In genomic region chr11:76571613-76571929, GRCm38 (mm10) we compare ENCODE assay signal across 7 mouse cellular contexts. TPM values are rescaled to one million over a fixed set of nuclear protein-coding genes. Genes with fewer than 3 reads are reported as not detected.
DNase-seq lines count a peak whose midpoint lies in the region; ATAC-seq and TF ChIP-seq lines count a peak whose summit lies in the region.

No protein-coding gene starts in this region.

- H3K9me3 ChIP-seq in lung, embryonic 15.5 days: no peaks in the 10 kb centered on the region
- no peaks in the 10 kb centered on the region for H3K9me3 ChIP-seq in forebrain, embryonic 11.5 days (ENCODE audit: control insufficient read depth, low read length)
- H3K9me3 ChIP-seq in intestine, postnatal 0 days (ENCODE audit: control insufficient read depth): no peaks in the 10 kb centered on the region
- H3K9me3 ChIP-seq in neural tube, embryonic 15.5 days (replicated peaks): no peaks in the 10 kb centered on the region

- 3% methylated on average over 9 of the region's 9 CpGs for WGBS in lung, embryonic 15.5 days
- 6% methylated on average over 9 of the region's 9 CpGs for WGBS in forebrain, embryonic 11.5 days
- WGBS in intestine, postnatal 0 days: 7% methylated on average over 9 of the region's 9 CpGs
- 7% methylated on average over 9 of the region's 9 CpGs for WGBS in neural tube, embryonic 15.5 days

- no peaks in the 10 kb centered on the region for H3K36me3 ChIP-seq in lung, embryonic 15.5 days
- no peaks in the 10 kb centered on the region for H3K36me3 ChIP-seq in forebrain, embryonic 11.5 days (ENCODE audit: control insufficient read depth, insufficient read depth, low read length)
- no peaks in the 10 kb centered on the region for H3K36me3 ChIP-seq in intestine, postnatal 0 days (ENCODE audit: control insufficient read depth, insufficient read depth)
- H3K36me3 ChIP-seq in neural tube, embryonic 15.5 days: no peaks in the 10 kb centered on the region

- H3K4me3 ChIP-seq in lung, embryonic 15.5 days: peak overlapping the region; percentile 50
- peak overlapping the region; percentile 62 for H3K4me3 ChIP-seq in forebrain, embryonic 11.5 days (ENCODE audit: low read depth, low read length)
- peak overlapping the region; percentile 56 for H3K4me3 ChIP-seq in intestine, postnatal 0 days (ENCODE audit: low read depth, low read length)
- peak overlapping the region; percentile 73 for H3K4me3 ChIP-seq in neural tube, embryonic 15.5 days (replicated peaks)

- peaks cover 28% of the 10 kb centered on the region for H3K27me3 ChIP-seq in lung, embryonic 15.5 days
- H3K27me3 ChIP-seq in forebrain, embryonic 11.5 days (ENCODE audit: control insufficient read depth, insufficient read depth, low read length): no peaks in the 10 kb centered on the region; the same call in 1 of the 2 replicates
- 0 out of 2 replicates have a peak, but pooled peaks cover 5% of the 10 kb centered on the region for H3K27me3 ChIP-seq in intestine, postnatal 0 days (replicated peaks; ENCODE audit: control insufficient read depth, insufficient read depth, low read length)
- H3K27me3 ChIP-seq in neural tube, embryonic 15.5 days (replicated peaks): no peaks in the 10 kb centered on the region; the same call in 1 of the 2 replicates

- ATAC-seq in lung, embryonic 15.5 days (ENCODE audit: borderline replicate concordance, extremely low read depth, low FRiP score, low TSS enrichment): peak; percentile 17
- ATAC-seq in forebrain, embryonic 11.5 days (replicated peaks; ENCODE audit: low FRiP score): no peak; the same call in 1 of the 2 replicates
- 0 out of 2 replicates have a peak, but pooled peaks have one; percentile 9 for ATAC-seq in intestine, postnatal 0 days
- ATAC-seq in neural tube, embryonic 15.5 days (ENCODE audit: low FRiP score): no peak; the same call in 1 of the 2 replicates

- peaks cover 17% of the 10 kb centered on the region for H3K4me1 ChIP-seq in lung, embryonic 15.5 days
- peaks cover 9% of the 10 kb centered on the region for H3K4me1 ChIP-seq in forebrain, embryonic 11.5 days (replicated peaks; ENCODE audit: control insufficient read depth, insufficient read depth, low read length)
- peaks cover 4% of the 10 kb centered on the region; the same call in 1 of the 2 replicates for H3K4me1 ChIP-seq in intestine, postnatal 0 days (replicated peaks; ENCODE audit: control insufficient read depth, insufficient read depth, low read length)
- peaks cover 42% of the 10 kb centered on the region for H3K4me1 ChIP-seq in neural tube, embryonic 15.5 days

- no peak for DNase-seq in lung, postnatal 14 days
- DNase-seq in forebrain, embryonic 11.5 days (ENCODE audit: low spot score): no peak
- DNase-seq in cerebellum, adult 9-10 months: no peak
- no peak for DNase-seq in right cerebral cortex, postnatal 14 days

- no peak overlapping the region for H3K27ac ChIP-seq in lung, embryonic 15.5 days
- no peak overlapping the region for H3K27ac ChIP-seq in forebrain, embryonic 11.5 days (ENCODE audit: low read depth, low read length)
- H3K27ac ChIP-seq in intestine, postnatal 0 days (ENCODE audit: low read depth, low read length): no peak overlapping the region
- peak overlapping the region; percentile 72 for H3K27ac ChIP-seq in neural tube, embryonic 15.5 days (replicated peaks)

- no peak for TF ChIP-seq CTCF in intestine, postnatal 0 days (IDR thresholded peaks at IDR 0.05; ENCODE audit: low read depth)

- H3K4me2 ChIP-seq in lung, embryonic 15.5 days: peak overlapping the region; percentile 97
- peak overlapping the region; percentile 96 for H3K4me2 ChIP-seq in forebrain, embryonic 11.5 days (ENCODE audit: low read depth, low read length, severe bottlenecking)
- peak overlapping the region; percentile 95 for H3K4me2 ChIP-seq in intestine, postnatal 0 days (replicated peaks; ENCODE audit: low read depth)
- peak overlapping the region; percentile 91 for H3K4me2 ChIP-seq in neural tube, embryonic 15.5 days

- H3K9ac ChIP-seq in lung, embryonic 15.5 days: peak overlapping the region; percentile 48
- peak overlapping the region; percentile 81 for H3K9ac ChIP-seq in forebrain, embryonic 11.5 days (ENCODE audit: low read length)
- peak overlapping the region; percentile 55 for H3K9ac ChIP-seq in intestine, postnatal 0 days (ENCODE audit: low read depth, low read length)
- peak overlapping the region; percentile 76 for H3K9ac ChIP-seq in neural tube, embryonic 15.5 days (replicated peaks)

RNA-seq across cellular contexts. Expression of gene Abr, which starts 50.5 kb away (rescaled TPM):
- polyA plus RNA-seq in lung, embryonic 15.5 days (2015; fragmentation: Nextera tagmentation; extraction: Ambion mirVana): 25.9 and 28.3 TPM in 2 replicates
- 46.4 and 50.5 TPM in 2 replicates for polyA plus RNA-seq in forebrain, embryonic 11.5 days (2014; fragmentation: Nextera tagmentation; extraction: Ambion mirVana)
- polyA plus RNA-seq in intestine, postnatal 0 days (2015; fragmentation: Nextera tagmentation; extraction: Ambion mirVana): 32.3 and 35.0 TPM in 2 replicates
- polyA plus RNA-seq in neural tube, embryonic 15.5 days (2015; fragmentation: Nextera tagmentation; extraction: Ambion mirVana): 73.5 and 88.3 TPM in 2 replicates

Comparison
In these comparisons a context has a peak if more than half of its experiments do, and no peak if none do; other contexts are left out.
1. ATAC-seq: peak in lung, embryonic 15.5 days (single experiment) and intestine, postnatal 0 days (single experiment); none in forebrain, embryonic 11.5 days (single experiment) and neural tube, embryonic 15.5 days (single experiment).
2. Peak in every context shown above with its lines, with median percentiles within 50 percentile points of each other: H3K4me2 ChIP-seq, H3K4me3 ChIP-seq and H3K9ac ChIP-seq.